Mouse (Mus musculus): ENCODE measurements around the gene Casp6. TPM values are rescaled to one million over a fixed set of nuclear protein-coding genes. Genes with fewer than 3 reads are reported as not detected.
A peak's percentile ranks its signal among the peaks of the same experiment; 100 is the strongest.

Gene Casp6
- polyA plus RNA-seq, 1 experiment from 2014 or later = 132 TPM

- no peak for TF ChIP-seq CTCF (IDR thresholded peaks at IDR 0.05; ENCODE audit: low read depth)
Measured at GRCm38 (mm10) chr3:129912025-129912424, 10.8 kb downstream of the Casp6 start.

DNA sequence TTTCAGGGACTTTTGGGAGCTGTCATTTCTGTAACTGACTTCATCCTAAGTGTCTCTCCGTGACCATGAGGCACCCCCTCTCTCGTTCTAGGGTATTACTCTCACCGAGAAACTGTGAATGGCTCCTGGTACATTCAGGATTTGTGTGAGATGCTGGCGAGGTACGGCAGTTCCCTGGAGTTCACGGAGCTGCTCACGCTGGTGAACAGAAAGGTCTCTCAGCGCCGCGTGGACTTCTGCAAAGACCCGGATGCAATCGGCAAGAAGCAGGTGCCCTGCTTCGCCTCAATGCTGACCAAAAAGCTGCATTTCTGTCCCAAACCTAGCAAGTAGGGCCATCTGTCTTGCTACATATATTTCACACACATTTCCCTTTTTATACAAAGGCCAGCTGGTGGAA lies 12.0 kb downstream of the Casp6 start:
- Histone ChIP-seq H3K27ac (ENCODE audit: low read depth, low read length) (no peak overlapping the region), H3K36me3 (ENCODE audit: control insufficient read depth, insufficient read depth) (peaks cover 58% of the 10 kb centered on the region), H3K9me3 (ENCODE audit: control insufficient read depth) (no peaks in the 10 kb centered on the region), H3K9ac (ENCODE audit: low read depth, low read length) (no peak overlapping the region), H3K4me1 (replicated peaks; ENCODE audit: control insufficient read depth, insufficient read depth, low read length) (no peaks in the 10 kb centered on the region), H3K4me2 (replicated peaks; ENCODE audit: low read depth) (no peak overlapping the region), H3K27me3 (replicated peaks; ENCODE audit: control insufficient read depth, insufficient read depth, low read length) (no peaks in the 10 kb centered on the region), H3K4me3 (ENCODE audit: low read depth, low read length) (no peak overlapping the region)
- TF ChIP-seq CTCF (IDR thresholded peaks at IDR 0.05; ENCODE audit: low read depth) = no peak
- ATAC-seq = no peak
- WGBS = 94% methylated on average over 13 of the region's 13 CpGs

More at GRCm38 (mm10) chr3:129912025-129912424, 10.8 kb downstream of the Casp6 start:
- no peak for ATAC-seq
- Histone ChIP-seq H3K9ac (ENCODE audit: low read depth, low read length) (no peak overlapping the region), H3K4me1 (replicated peaks; ENCODE audit: control insufficient read depth, insufficient read depth, low read length) (no peaks in the 10 kb centered on the region), H3K9me3 (ENCODE audit: control insufficient read depth) (no peaks in the 10 kb centered on the region), H3K36me3 (ENCODE audit: control insufficient read depth, insufficient read depth) (peaks cover 59% of the 10 kb centered on the region), H3K27me3 (replicated peaks; ENCODE audit: control insufficient read depth, insufficient read depth, low read length) (no peaks in the 10 kb centered on the region), H3K4me3 (ENCODE audit: low read depth, low read length) (no peak overlapping the region), H3K27ac (ENCODE audit: low read depth, low read length) (no peak overlapping the region), H3K4me2 (replicated peaks; ENCODE audit: low read depth) (no peak overlapping the region)
- 92% methylated on average over 14 of the region's 14 CpGs for WGBS

GRCm38 (mm10) chr3:129917424-129917823 lies 16.2 kb downstream of the Casp6 start:
- Histone ChIP-seq H3K27me3 (replicated peaks; ENCODE audit: control insufficient read depth, insufficient read depth, low read length) (no peaks in the 10 kb centered on the region), H3K9ac (ENCODE audit: low read depth, low read length) (no peak overlapping the region), H3K4me1 (replicated peaks; ENCODE audit: control insufficient read depth, insufficient read depth, low read length) (no peaks in the 10 kb centered on the region), H3K9me3 (ENCODE audit: control insufficient read depth) (no peaks in the 10 kb centered on the region), H3K27ac (ENCODE audit: low read depth, low read length) (no peak overlapping the region), H3K4me3 (ENCODE audit: low read depth, low read length) (no peak overlapping the region), H3K4me2 (replicated peaks; ENCODE audit: low read depth) (no peak overlapping the region), H3K36me3 (ENCODE audit: control insufficient read depth, insufficient read depth) (peaks cover 24% of the 10 kb centered on the region)
- no peak for TF ChIP-seq CTCF (IDR thresholded peaks at IDR 0.05; ENCODE audit: low read depth)
- WGBS = 71% methylated on average over 3 of the region's 3 CpGs
- ATAC-seq = no peak

DNA sequence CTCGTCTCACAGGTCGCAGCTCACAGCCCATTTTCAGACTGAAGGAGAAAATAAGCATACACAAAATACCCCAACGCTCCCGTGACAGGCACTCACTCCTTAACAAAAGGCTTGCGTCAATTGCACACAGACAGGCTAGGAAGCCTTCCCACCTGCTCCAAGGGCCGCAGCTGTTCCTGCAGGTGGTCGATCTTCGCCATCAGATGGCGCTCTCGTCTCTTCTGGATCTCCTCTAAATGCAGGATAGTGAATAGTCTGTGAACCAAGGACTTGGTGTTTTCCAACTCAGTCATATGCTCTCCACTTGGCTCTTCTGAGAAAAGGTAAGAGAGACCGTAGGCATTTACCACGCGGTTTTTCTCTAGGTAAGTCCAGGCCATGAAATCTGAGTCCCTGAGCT lies 17.2 kb downstream of the Casp6 start:
- Histone ChIP-seq H3K4me2 (replicated peaks; ENCODE audit: low read depth) (no peak overlapping the region), H3K27me3 (replicated peaks; ENCODE audit: control insufficient read depth, insufficient read depth, low read length) (no peaks in the 10 kb centered on the region), H3K4me1 (replicated peaks; ENCODE audit: control insufficient read depth, insufficient read depth, low read length) (no peaks in the 10 kb centered on the region), H3K9ac (ENCODE audit: low read depth, low read length) (no peak overlapping the region), H3K36me3 (ENCODE audit: control insufficient read depth, insufficient read depth) (peaks cover 15% of the 10 kb centered on the region), H3K27ac (ENCODE audit: low read depth, low read length) (no peak overlapping the region), H3K9me3 (ENCODE audit: control insufficient read depth) (no peaks in the 10 kb centered on the region), H3K4me3 (ENCODE audit: low read depth, low read length) (no peak overlapping the region)
- TF ChIP-seq CTCF (IDR thresholded peaks at IDR 0.05; ENCODE audit: low read depth) = peak; percentile 88
- no peak for ATAC-seq
- WGBS = 16% methylated on average over 13 of the region's 13 CpGs

DNA sequence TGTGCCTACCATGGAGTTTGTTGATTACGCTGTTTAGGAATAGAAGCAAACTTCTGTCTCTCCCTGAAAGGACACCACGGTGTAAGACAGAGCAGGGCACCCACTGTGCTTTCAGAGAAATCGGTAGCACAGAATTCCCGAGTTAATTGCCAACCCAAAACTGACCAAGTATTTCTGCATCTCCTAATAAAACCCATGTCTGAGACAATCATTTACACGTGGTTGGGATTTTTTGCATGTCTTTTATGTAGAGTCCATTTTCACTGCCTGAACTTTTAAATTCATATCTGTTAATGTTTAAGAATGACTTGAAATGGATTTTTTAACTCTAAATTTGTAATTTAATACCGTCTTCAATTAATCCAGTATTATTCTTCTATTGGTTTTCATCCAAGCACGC lies 22.4 kb downstream of the Casp6 start:
- no peak for ATAC-seq
- no peak for TF ChIP-seq CTCF (IDR thresholded peaks at IDR 0.05; ENCODE audit: low read depth)

GRCm38 (mm10) chr3:129925861-129926260 lies 24.6 kb downstream of the Casp6 start:
- Histone ChIP-seq H3K4me3 (ENCODE audit: low read depth, low read length) (no peak overlapping the region), H3K9me3 (ENCODE audit: control insufficient read depth) (no peaks in the 10 kb centered on the region), H3K4me2 (replicated peaks; ENCODE audit: low read depth) (no peak overlapping the region), H3K36me3 (ENCODE audit: control insufficient read depth, insufficient read depth) (no peaks in the 10 kb centered on the region), H3K27ac (ENCODE audit: low read depth, low read length) (no peak overlapping the region), H3K4me1 (replicated peaks; ENCODE audit: control insufficient read depth, insufficient read depth, low read length) (no peaks in the 10 kb centered on the region), H3K27me3 (replicated peaks; ENCODE audit: control insufficient read depth, insufficient read depth, low read length) (no peaks in the 10 kb centered on the region), H3K9ac (ENCODE audit: low read depth, low read length) (no peak overlapping the region)
- no peak for TF ChIP-seq CTCF (IDR thresholded peaks at IDR 0.05; ENCODE audit: low read depth)
- ATAC-seq = no peak
- 85% methylated on average over 3 of the region's 3 CpGs for WGBS

More for the DNA sequence above, 22.4 kb downstream of the Casp6 start:
- Histone ChIP-seq H3K9me3 (ENCODE audit: control insufficient read depth) (no peaks in the 10 kb centered on the region), H3K36me3 (ENCODE audit: control insufficient read depth, insufficient read depth) (no peaks in the 10 kb centered on the region), H3K27ac (ENCODE audit: low read depth, low read length) (no peak overlapping the region), H3K4me2 (replicated peaks; ENCODE audit: low read depth) (no peak overlapping the region), H3K27me3 (replicated peaks; ENCODE audit: control insufficient read depth, insufficient read depth, low read length) (no peaks in the 10 kb centered on the region), H3K9ac (ENCODE audit: low read depth, low read length) (no peak overlapping the region), H3K4me3 (ENCODE audit: low read depth, low read length) (no peak overlapping the region), H3K4me1 (replicated peaks; ENCODE audit: control insufficient read depth, insufficient read depth, low read length) (no peaks in the 10 kb centered on the region)
- WGBS = 90% methylated on average over 7 of the region's 7 CpGs

DNA sequence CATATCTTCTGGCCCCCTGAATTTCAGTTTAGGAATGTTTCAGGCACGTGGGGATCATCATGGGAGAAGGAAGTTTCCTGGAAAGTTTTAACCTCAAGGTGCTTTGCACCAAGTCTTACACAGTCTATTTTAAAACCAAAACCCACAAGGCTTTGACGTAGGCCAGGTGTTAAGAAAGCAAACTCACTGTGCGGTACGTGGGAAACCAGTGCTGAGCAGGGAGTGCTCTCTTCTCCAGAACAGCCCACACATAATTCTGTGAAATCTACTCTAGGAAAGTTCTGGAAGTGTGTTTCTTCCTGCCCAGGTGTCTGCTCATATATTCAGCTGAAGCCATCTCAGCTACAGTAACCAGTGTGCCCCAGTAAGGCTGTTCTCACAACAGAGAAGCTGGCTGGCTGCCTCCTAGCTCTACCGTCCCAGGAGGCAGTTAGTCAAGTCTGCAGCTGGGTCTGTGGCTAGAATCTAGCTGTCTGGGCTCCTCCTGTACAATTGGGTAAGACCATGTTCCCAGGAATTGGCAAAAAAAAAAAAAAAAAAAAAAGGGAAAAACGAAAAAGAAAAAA lies 29.1 kb downstream of the Casp6 start:
- H3K27me3 ChIP-seq (replicated peaks; ENCODE audit: control insufficient read depth, insufficient read depth, low read length) = no peaks in the 10 kb centered on the region
- H3K9me3 ChIP-seq (ENCODE audit: control insufficient read depth) = no peaks in the 10 kb centered on the region
- H3K4me1 ChIP-seq (replicated peaks; ENCODE audit: control insufficient read depth, insufficient read depth, low read length) = no peaks in the 10 kb centered on the region
- H3K36me3 ChIP-seq (ENCODE audit: control insufficient read depth, insufficient read depth) = no peaks in the 10 kb centered on the region
- ATAC-seq = no peak
- H3K27ac ChIP-seq (ENCODE audit: low read depth, low read length) = no peak overlapping the region
- WGBS = 54% methylated on average over 6 of the region's 6 CpGs
- H3K4me3 ChIP-seq (ENCODE audit: low read depth, low read length) = no peak overlapping the region
- no peak overlapping the region for H3K4me2 ChIP-seq (replicated peaks; ENCODE audit: low read depth)
- no peak for TF ChIP-seq CTCF (IDR thresholded peaks at IDR 0.05; ENCODE audit: low read depth)
- H3K9ac ChIP-seq (ENCODE audit: low read depth, low read length) = no peak overlapping the region

Measured in intestine, postnatal 0 days (tissue).